Mouse (Mus musculus): ENCODE data around the gene Olfr55.
"Not testable (repeated sequence)": the region's sequence is repeated elsewhere in the genome, so short reads cannot be mapped to it uniquely, and the experiment has no call there.

Gene Olfr55

GRCm38 (mm10) chr17:33168147-33168546 lies at the start of gene Olfr55:
TSS of gene Olfr55 (plus strand) at chr17:33168447.
- not testable (repeated sequence) for DNase-seq

- no peak for DNase-seq
Measured at GRCm38 (mm10) chr17:33124546-33124945, 43.7 kb upstream of the Olfr55 start.

DNA sequence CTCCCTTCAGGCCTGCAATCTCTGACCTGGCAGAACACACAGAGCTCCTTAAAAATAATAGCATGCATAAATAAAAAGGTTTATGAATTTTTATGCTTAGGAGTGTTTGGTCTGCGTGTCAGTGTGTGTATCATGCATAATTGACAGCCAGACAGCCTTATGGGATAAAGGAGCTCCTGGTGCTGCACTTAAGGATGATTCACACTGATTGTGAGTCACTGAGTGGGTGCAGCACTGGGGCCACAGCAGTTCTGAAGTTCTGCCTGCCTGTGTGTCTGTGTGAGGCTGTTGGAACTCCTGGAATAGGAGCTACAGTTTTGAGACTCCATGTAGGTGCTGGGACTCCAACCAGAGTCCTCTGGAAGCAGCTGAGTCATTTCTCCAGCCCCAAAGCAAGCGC lies 42.0 kb upstream of the Olfr55 start:
- no peak for DNase-seq

GRCm38 (mm10) chr17:33139261-33139820 lies 28.9 kb upstream of the Olfr55 start, which contains the start of gene Morc2b:
TSS of gene Morc2b (minus strand) at chr17:33139683.
- no peak for DNase-seq

GRCm38 (mm10) chr17:33191002-33191401 lies 22.8 kb downstream of the Olfr55 start, which contains the start of gene Olfr239:
TSS of gene Olfr239 (plus strand) at chr17:33191302.
- not testable (repeated sequence) for DNase-seq

GRCm38 (mm10) chr17:33221590-33221989 lies 53.3 kb downstream of the Olfr55 start, which contains the start of gene Olfr1564:
TSS of gene Olfr1564 (minus strand) at chr17:33221690.
- no peak for DNase-seq
